Mouse (Mus musculus): Measurements from ENCODE around the gene Evx1.
"Not testable (repeated sequence)": the region's sequence is repeated elsewhere in the genome, so short reads cannot be mapped to it uniquely, and the experiment has no call there.

The Evx1 gene

DNA sequence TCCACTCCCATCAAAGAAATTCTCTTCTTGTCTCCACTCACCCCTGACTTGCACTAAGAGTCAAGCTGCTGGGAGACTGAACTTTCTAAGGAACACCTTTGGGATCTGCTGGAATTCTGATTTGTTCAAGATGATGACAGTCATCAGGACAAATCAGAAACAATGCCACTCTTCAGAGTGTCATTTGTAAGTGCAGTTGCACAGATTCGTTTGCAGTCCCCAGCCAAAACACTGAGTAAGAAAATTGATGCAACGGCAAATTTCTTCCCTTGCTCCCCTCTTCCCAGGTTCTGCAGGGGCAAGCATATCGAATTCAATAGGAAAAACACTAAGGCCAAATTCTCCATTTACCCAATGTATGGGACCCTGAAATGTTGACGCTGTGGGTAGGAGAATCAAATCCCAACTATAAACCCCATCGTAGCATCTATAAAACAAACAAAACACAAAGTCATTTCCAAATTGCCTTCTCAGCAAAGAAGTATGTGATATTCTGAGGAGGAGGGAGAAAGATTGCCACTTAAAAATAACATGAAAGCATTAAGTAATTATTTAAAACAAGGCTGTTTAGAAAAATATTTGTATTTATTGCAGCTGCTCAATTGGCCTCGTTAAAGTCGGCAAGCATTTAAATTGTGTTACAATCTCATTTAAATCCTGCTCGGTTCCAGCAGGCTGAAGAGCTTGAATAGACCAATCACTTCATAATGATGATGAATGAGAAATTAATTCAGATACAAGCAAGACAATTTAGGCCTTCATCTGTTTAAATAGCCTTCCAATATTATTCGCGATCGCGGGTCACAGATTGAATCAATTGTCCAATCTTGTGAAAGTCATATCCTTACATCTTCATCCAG, 7.9 kb downstream of the Evx1 start:
- DNase-seq (ENCODE audit: inconsistent ontology term): no peak

DNA sequence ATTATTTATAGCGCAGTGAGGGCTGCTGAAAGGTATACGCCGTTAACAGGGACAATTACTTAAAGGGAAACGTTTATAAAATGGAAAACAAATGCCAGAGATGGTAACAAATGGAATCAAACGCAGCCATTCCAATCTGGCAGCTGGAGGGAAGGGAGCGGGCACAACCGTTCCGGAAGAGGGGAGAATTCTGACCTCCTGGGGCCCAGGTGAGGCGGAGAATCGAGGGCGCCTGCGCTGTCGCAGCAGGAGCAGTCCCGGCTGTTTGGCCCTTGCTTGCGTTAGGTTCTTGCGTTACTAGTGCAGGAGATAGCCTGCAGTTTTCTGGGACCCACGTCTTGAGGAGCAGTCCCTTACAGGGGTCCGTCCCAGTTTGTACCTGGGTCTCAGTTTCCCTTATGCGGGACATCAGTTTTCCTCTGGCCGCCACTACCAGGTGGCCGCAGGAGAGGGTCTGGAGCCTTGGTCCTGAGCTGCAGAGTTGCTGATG, 8.6 kb downstream of the Evx1 start:
- DNase-seq (ENCODE audit: inconsistent ontology term): no peak

DNA sequence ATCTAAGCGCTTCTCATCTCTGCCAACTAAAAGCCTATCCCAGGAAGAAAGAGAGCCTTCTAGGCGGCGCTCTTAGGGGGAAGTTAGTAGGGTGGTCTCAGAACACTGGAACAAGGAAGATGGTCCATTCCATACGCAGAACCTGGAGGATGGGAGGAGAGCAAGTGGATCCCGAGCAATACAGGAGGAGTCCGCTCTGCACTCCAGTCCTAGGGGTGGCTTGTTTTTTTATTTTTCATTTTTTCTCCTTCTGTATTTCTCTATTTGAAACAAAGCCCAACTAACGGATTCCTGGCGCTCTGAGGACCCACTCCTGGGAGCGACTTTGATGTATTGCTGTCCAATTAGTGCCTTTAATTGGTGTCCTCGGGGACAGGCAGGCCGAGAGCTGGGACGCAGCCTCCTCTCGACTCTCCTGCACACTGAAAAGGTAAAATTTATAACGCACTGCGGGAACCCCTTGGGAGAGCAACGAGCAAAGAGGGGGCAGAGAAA, 9.5 kb downstream of the Evx1 start:
- DNase-seq (ENCODE audit: inconsistent ontology term): no peak

DNA sequence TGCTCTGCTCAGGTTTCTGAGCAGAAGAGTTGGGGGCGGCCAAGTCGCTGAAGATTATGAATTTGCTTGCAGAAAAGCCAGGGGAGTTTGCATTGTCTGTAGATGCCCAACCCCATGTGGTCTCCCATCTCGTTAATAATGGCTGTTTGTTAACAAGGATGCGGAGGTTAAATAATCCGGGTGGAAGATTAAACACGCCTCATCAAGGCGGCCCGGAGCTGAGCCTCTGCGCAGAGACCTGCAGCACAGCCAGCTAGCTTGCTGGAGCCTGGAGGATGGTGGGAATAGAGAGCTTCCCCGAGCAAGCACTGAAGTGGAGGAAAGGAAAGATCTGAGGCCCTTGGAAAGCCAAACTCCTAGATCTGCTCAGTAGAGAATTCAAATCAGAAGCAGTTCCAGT, 10.0 kb downstream of the Evx1 start:
- no peak for DNase-seq (ENCODE audit: inconsistent ontology term)

DNA sequence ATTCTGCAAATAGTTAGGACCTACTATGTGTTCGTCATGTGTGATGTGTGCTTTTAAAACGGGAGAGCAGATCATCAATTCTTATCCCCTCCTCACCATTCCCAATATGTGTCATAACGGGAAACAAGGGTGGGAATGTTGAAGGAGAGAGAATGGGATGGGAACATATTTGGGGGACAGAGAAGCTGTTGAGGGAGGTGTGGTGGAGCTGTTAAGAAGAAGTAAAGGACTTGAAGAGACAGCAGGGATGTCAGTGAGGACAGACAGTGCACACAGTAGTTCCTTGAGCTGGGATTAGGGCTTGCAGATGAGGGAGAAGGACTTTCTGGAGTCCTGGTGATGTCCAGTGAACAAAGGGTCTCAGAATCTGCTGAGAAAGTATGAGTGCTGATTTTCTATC, 10.8 kb downstream of the Evx1 start:
- DNase-seq (ENCODE audit: inconsistent ontology term): no peak

DNA sequence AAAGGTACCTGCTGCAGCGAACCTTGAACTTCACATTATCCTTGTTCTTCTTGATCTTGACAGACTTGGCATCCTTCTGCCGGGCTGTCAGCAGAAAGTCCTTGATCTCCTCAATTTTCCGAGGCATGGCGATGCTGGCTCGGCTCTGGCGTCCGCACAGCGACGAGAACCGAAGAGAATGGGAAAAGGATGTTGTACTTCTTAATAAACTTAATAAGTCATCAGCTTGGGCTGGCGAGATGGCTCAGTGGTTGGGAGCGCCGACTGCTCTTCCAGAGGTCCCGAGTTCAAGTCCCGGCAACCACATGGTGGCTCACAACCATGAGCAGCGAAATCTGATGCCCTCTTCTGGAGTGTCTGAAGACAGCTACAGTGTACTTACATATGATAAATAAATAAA, 33.5 kb downstream of the Evx1 start:
- not testable (repeated sequence) for DNase-seq (ENCODE audit: inconsistent ontology term)

DNA sequence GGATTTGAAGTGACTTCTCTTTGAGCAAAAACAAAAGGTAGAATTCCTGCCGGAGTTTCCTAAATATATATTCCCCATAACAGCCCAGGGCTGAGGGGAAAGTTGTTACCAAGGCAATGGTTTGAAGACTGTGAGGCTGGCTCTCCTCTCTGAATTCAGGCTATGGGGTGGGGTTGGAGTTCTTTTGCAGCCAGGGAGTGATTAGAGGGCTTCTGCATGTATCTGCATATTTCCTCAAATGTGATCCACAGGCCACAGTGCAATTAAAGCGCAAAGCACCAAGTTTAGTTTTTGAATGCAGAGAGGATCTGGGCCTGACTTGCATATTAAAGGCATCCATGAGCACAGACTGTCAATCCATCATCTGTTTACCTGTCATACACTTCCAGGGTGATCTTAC, 52.7 kb downstream of the Evx1 start:
- no peak for DNase-seq (ENCODE audit: inconsistent ontology term)

DNA sequence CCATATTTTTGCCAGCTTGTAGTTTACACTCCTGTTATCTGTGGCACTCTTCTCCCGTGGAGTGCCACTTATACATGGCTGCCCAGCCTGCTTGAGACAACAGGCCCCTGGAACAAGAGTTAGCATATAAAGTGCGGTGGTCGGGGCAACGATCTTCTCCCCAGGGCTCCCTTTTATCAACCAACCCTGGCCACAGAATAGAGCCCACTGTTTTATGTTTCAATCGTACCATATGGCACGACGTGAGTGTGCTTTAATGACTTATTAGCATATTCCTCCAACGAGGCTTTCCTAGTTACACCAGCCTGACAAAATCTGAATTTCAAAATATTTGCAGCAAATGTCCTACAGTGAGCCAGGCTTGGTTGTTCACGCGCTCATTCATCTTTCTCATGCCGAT, 53.2 kb downstream of the Evx1 start:
- no peak for DNase-seq (ENCODE audit: inconsistent ontology term)

DNA sequence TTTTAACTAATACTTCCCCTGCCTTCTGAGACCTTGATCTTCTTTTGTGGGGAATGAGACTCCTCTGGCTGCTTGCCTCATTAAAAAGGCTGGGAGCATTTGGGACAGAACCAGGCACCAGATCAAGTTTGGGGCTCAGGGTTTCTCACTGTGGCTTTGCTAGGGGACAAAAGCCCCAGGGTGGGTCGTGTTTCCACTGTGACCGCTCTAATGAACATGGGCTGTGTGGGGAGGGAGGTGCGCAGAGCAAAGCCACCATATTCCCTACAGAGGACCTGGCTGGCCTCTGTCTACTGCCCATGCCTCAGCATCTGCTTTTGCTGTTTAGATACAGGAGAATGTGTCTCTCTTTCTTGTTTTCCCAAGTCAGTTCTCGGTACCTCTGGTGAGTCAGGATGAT, 53.8 kb downstream of the Evx1 start:
- no peak for DNase-seq (ENCODE audit: inconsistent ontology term)
